Mouse (Mus musculus) layer of hippocampus, adult 9-11 months (tissue): ENCODE measurements around the gene Cplane1.
"Not testable (repeated sequence)": the region's sequence is repeated elsewhere in the genome, so short reads cannot be mapped to it uniquely, and the experiment has no call there.

Experiments
- DNase-seq: peaks from one replicate; pipeline ENCODE4 v3.0.0; 2022

The Cplane1 gene

GRCm38 (mm10) chr15:8168591-8169265, at the start of gene Cplane1:
Gene Cplane1 (plus strand): TSS chr15:8169106.
- DNase-seq = peak; percentile 93

- no peak for DNase-seq
These were observed 39.6 kb upstream of the Cplane1 start for GRCm38 (mm10) chr15:8129281-8129680.

GRCm38 (mm10) chr15:8131268-8131667, 37.6 kb upstream of the Cplane1 start:
- DNase-seq = no peak

GRCm38 (mm10) chr15:8131761-8132160, 37.1 kb upstream of the Cplane1 start:
- DNase-seq = no peak

DNA sequence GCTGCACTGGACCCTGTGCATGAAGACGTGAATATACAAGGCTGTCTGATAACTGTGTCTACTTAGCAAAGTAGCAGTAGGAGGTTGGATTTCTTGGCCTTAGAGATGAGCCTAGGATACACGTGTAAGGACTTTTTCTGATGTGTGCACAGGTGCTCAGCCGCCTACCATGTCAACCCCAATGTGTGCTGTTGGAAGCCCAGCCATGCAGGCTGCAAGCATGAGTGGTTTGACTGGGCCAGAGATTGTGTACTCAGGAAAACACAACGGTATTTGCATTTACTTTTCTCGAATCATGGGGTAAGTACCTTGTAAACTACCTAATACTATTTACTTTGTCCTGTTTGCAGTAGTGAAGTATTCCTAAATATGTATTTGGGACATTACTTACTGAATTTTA, 33.3 kb upstream of the Cplane1 start:
- no peak for DNase-seq

DNA sequence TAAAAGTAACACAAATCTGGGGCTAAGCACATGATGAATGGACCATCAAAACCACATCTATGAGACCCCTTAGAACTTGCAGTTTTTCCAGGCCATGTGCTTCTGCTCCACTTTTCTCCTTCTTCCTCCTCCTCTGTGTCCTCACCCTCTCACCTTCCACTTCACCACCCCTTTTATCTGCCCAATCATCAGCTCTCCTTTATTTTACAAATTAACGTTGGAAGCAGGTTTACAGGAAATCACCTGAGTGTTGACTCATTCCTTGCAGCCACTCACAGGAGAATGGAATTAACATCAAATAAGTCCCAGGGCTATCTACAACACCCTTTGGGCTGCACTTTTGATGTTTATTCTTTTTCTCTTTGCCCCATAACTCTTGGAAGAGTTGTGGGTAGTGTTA, 7.1 kb upstream of the Cplane1 start:
- no peak for DNase-seq

DNA sequence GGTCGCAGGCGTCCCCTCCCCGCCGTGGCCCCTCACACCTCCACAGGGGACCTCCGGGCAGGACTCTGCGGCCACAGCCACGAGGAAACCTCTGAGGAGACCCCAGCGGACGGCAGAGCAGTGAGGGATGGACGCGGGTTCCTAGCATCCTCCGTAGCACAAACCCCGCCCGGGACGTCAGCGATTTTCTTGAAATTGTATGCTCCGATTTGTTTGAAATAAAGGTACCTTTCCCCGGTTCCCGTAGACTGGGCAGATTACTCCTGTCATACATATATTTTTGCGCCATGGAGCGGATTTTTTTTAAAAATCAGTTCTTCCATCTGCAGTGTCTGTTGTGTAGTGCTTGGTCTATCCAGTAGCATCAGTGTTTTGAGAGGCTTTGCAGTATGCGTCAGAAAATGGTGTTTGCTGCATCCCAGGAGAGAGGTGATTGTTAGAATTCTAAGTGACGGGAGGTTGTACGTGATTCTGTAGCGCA, 400 bp downstream of the Cplane1 start:
- no peak for DNase-seq

GRCm38 (mm10) chr15:8189563-8189962, 20.7 kb downstream of the Cplane1 start:
- no peak for DNase-seq

DNA sequence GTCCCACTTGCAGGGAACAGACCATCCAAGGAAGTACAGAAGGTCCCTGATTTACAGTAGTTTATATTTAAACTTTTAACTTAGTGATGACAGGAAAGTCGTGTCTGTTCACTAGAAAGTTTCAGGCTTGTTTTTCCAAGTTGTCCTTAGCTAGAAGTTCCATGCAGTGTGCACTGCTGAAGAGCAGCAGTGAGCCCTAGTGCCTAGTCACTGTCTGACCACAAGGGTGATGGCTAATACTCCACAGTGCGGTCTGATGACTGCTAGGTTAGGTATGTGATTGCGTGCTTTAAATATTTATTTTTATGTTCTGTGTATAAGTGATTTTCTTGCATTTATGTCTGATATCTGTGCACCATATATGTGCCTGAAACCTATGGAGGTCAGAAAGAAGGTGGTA, 21.5 kb downstream of the Cplane1 start:
- DNase-seq = no peak

- no peak for DNase-seq
These were observed 31.4 kb downstream of the Cplane1 start for GRCm38 (mm10) chr15:8200317-8200716.

GRCm38 (mm10) chr15:8208362-8208761, 39.5 kb downstream of the Cplane1 start:
- no peak for DNase-seq

GRCm38 (mm10) chr15:8214811-8215210, 45.9 kb downstream of the Cplane1 start:
- DNase-seq = no peak

- not testable (repeated sequence) for DNase-seq
These were observed 65.3 kb downstream of the Cplane1 start for GRCm38 (mm10) chr15:8234167-8234566.

DNA sequence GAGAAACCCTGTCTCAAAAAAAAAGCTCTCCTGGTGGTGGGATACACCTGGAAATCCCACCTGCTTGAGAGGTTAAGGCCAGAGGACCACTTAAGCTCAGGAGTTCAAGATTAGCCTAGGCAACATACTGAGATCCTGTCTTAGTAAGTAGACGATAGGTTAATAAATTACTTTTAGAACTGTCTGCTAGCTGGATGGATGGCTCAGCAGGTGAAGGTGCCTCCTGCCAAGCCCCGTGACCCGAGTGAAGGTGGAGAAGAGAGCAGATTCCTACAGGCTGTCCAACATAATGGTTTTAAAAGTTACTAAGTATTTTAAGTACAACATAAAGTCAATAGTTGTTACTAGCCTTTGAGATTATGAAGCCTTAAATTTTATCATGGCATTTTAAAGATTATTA, 97.0 kb downstream of the Cplane1 start:
- DNase-seq = no peak

DNA sequence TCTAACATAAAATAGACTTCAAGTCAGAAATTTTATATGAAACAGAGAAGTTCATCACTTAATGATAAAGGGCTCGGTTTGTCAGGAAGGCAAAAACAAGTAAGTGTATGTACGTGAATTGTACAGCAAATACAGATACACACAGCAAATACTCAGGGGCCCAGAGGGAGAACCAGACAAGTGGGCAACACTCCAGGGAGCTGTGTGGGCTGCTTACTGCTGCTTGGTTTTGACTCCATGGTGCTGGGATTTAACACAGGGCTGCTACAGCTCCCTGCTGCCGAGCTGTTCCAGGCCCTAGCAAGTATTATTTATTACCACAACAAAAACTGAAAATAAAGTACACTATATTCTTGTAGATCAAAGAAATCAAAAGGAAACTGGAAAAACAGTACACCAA, 98.3 kb downstream of the Cplane1 start:
- peak; percentile 60 for DNase-seq

- DNase-seq = no peak
These were observed 99.3 kb downstream of the Cplane1 start for GRCm38 (mm10) chr15:8268231-8268630.

DNA sequence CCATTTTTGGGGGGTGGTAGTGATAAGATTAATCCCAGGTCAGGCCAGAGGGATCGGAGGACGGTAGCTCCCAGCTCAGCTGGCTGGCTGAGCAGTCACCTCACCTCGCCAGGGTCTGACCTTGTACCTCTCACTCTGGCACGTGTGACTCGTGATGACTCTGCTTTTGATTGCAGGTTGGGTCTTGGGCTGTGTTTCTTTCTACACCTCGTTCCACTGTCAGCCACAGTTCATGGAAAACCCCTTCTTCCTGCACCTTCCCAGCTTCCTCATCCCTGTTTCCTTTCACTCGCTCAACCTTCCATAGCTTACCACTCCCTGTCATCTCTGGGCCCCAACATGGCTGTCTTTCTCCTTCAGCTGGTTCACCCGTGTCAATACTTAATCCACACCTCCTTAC, 103.0 kb downstream of the Cplane1 start:
- no peak for DNase-seq

- DNase-seq = not testable (repeated sequence)
These were observed 109.0 kb downstream of the Cplane1 start for GRCm38 (mm10) chr15:8277916-8278315.

DNA sequence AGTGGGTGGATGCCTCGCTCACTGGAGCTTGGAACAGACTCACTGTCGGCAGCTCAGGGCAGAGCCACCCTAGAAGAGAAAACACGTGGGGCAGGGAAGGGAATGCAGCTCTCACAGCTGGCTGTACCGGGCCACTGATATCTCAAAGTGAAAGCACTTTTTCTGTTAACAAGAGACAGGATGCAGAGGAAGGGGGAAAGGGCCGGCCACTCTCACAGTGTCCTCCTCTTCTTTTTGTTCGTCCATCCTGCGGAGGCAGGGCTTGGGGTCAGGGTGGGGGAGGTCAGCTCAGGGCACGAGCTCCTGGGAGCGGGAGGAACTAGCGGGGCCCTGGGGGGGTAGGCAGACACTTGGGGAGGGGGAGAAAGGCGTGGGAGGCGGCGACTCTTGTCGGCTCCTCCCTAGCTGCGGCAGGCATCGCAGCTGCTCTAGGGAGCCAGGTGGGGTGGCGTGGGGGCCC, 110.4 kb downstream of the Cplane1 start:
- DNase-seq = no peak

DNA sequence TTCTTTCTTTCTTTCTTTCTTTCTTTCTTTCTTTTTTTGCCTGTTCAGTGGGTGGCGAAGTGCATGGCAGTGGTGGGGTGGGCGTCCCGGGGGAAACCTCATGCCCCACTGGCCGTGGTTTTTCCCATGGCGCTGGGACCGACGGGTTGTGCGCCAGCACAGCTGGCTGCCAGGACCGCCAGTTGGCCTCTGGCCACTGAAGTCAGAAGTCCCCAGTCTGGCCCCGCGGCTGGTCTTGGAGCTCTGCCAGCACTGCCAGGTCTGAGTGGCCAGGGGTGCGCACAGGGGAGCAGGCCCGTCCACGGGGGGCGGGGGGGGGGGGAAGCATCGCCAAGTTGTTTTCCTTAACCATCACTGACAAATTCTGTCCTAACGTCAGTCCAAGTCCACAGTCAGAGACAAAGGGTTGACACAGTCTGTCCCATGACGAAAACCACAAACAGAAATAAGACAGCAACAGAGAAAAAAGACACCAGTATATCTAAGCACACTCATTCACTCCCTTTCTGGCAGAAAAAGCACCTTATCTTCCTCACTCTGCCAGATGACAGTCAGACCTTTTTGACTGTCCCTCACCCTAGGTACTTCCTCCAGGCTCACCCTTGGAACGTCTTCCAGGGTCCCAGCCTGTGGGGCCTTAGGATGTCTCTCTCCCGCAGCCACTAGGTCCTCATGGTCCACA, 111.2 kb downstream of the Cplane1 start:
- DNase-seq = peak; percentile 12

DNA sequence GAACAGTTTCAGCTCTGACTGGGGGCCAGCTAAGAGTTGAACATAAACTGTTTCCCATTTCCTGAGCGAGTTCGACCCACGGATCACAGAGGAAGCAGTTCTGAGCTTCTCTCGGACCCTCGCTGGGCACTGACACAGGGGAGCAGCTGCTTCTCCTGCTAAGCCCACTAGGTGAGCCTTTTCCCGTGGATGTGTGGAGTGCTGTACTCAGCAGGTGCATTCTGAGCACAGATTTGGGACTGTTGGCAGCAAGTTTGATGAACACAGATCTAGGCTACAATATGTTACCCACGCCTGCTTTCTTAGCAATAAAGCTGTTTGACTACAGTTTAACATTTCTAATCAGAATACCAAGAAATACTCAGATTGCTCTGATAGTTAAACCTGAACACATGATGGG, 112.8 kb downstream of the Cplane1 start:
- peak; percentile 17 for DNase-seq

DNA sequence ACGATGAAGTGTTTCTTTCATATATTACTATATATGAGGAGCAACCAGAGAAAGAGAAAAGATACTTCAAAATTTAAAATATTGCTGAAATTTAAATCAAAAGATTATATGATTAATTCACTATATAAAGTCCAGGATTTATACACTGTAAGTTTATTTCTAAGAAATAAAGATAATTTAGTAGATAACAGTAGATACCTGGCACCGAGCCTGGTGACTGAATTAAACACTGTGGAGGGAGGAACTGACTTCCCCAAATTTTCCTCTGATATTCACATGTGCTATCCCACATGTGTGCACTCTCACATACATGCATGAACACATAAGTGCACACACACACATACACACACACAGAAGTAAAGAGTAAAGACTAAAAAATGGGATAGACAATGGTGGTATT, 113.2 kb downstream of the Cplane1 start:
- no peak for DNase-seq

- DNase-seq = no peak
These were observed 122.3 kb downstream of the Cplane1 start for GRCm38 (mm10) chr15:8291251-8291650.

GRCm38 (mm10) chr15:8294150-8294549, 125.2 kb downstream of the Cplane1 start:
- DNase-seq = no peak
